Mouse (Mus musculus) embryonic fibroblast, embryonic 13.5 days (primary cell): Measurements from ENCODE around the gene Cds1. TPM values are rescaled to one million over a fixed set of nuclear protein-coding genes. Genes with fewer than 3 reads are reported as not detected.

Experiments used
- H3K27ac ChIP-seq: 2 replicates; pipeline ENCODE4 v1.5.1; 2012; ENCODE audit warnings: low read length, control low read depth, inconsistent platforms; ENCODE audit not compliant: insufficient read depth
- H3K4me1 ChIP-seq: 2 replicates; pipeline ENCODE4 v1.6.1; 2011; ENCODE audit warnings: low read length; ENCODE audit not compliant: control insufficient read depth, insufficient read depth
- H3K4me3 ChIP-seq: 2 replicates; pipeline ENCODE4 v1.5.1; 2011; ENCODE audit warnings: mild to moderate bottlenecking, control low read depth, low read length; ENCODE audit not compliant: insufficient read depth
- CTCF ChIP-seq: IDR thresholded peaks from 2 replicates; pipeline ENCODE4 v1.5.1; 2011; ENCODE audit warnings: mild to moderate bottlenecking, control low read depth, low read length, moderate library complexity, borderline replicate concordance; ENCODE audit not compliant: insufficient read depth
- POLR2A ChIP-seq: IDR thresholded peaks from 2 replicates; pipeline ENCODE4 v1.6.1; 2011; ENCODE audit warnings: low read depth, mild to moderate bottlenecking, control low read depth, low read length, moderate library complexity
- polyA plus RNA-seq: library from polyadenylated mRNA; stranded (reverse); fragments of >200 nt; gene quantifications from 2 replicates; pipeline ENCODE4 v1.2.4, GENCODE M21; 2011; ENCODE audit warnings: low read depth; ENCODE audit not compliant: missing spikeins, insufficient read length

Cds1 gene
- polyA plus RNA-seq, 1 experiment: 3.1 TPM

DNA sequence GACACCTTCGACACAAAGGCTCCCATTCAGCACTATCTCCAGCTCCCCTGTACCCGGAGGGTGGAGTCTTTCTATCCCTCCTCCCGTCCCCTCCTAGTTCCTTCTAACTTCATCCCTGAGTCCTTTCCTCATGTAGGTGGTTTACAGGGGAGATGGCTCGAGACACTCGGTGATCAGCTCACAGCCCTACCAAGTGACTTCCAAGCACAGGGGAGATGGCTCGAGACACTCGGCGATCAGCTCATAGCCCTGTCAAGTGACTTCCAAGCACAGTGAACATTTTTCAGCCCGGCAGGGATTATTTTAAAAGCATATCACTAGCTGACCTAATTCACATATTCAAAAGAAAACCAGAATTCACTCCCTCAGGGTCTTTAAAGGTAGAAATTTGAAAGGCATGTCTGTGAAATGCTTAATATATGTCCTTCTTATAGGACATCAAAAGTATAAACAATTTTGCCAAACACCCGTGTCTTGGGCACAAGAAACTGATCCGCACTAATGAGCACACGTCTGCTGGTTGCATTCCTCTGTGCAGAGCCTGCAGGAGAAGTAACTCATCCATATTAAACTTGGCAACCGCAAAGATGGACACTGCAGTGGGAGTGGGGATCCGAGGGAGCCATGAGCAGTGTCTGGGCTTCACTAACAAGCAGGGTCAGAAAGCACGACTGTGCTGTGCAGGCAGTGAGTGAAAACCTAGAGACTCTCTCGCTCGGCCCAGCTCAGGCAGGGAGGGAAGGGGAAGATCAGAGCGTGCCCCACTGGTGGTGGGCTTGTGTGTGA is 97.0 kb downstream of the Cds1 start:
- TF ChIP-seq CTCF: no peak
- no peak for TF ChIP-seq POLR2A
- no peak overlapping the region for H3K4me3 ChIP-seq
- H3K27ac ChIP-seq: no peak overlapping the region
- no peaks in the 10 kb centered on the region for H3K4me1 ChIP-seq

DNA sequence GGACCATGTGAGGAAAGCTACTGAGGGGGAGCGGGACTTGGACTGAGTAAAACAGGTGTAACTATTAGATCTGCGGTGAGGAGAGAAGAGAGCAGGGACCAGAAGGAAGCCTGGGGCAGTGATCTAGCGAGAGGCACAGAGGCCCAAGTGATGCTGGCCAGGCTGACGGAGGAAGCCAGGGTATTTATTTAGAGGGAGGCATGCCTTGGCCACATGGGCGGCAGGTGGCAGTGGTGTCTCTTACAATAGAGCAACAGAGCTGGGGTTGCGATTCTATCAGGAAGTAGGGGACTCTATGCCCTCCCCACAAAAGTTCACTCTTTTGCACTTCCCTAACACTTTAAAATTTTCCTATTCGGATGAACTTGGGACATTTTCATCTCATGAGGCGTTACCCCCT is 97.7 kb downstream of the Cds1 start:
- TF ChIP-seq CTCF (no peak), POLR2A (no peak)

DNA sequence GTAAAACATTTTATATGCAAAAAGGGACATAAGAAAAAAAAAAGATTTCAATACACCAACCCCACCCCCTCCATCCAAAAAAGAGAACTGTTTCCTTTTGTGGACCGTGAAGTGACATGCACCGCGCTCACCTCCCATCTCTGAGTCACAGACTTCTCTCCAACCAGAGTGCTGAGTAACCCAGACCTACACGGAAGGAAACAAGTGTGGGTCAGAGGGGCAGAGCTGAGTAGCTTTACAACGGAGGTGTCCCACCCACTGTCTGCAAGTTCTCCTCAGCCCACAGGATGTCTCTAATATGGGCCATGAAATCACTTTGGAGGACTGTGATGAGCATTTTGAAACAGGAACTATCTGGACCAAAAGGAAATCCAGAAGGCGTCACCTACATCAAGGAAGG is 99.0 kb downstream of the Cds1 start:
- Histone ChIP-seq H3K27ac (no peak overlapping the region), H3K4me1 (no peaks in the 10 kb centered on the region), H3K4me3 (no peak overlapping the region)
- TF ChIP-seq POLR2A (no peak), CTCF (no peak)

More for the DNA sequence above, 97.7 kb downstream of the Cds1 start:
- Histone ChIP-seq H3K4me1 (no peaks in the 10 kb centered on the region), H3K4me3 (no peak overlapping the region), H3K27ac (no peak overlapping the region)

DNA sequence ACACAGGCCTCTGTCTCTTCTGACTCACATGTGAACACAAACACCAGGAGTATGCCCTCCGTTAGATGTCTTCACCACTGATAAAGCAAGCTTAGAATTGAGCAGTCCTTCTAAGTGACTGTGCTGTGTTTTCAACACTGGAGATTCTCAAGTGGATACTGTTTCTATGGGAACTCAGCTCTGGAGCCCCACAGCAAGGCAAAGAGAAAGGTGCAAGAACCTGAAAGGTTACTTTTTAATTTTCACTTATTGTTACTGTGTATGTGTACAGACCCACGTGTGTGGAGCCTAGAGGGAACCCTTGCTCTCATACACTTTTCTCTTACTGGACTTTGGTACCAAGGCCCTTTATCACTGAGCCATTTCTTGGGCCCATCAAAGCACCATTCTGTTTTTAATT is 101.8 kb downstream of the Cds1 start:
- no peak for TF ChIP-seq CTCF
- no peak for TF ChIP-seq POLR2A
- no peak overlapping the region for H3K27ac ChIP-seq

More for the DNA sequence above, 101.8 kb downstream of the Cds1 start:
- no peak overlapping the region for H3K4me3 ChIP-seq
- H3K4me1 ChIP-seq: no peaks in the 10 kb centered on the region; the same call in 1 of the 2 replicates

Other genes with a start within 250 kb of the Cds1 start
- 0.47 and 1.1 TPM in 2 replicates for gene Nkx6-1, start 100.1 kb upstream of the Cds1 start, polyA plus RNA-seq